Mouse (Mus musculus) midbrain, postnatal 0 days (tissue): ENCODE measurements at regions not wholly inside any gene's neighbourhood (a gene's known extent, or its start where the extent isn't known, plus 50 kb on each side); places are given as distances from the start of the nearest gene placed in this dataset.
A peak's percentile ranks its signal among the peaks of the same experiment; 100 is the strongest.

Source experiments
- ATAC-seq: fragments of 200-750 bp; cut with Nextera tagmentation; 2 replicates; pipeline ENCODE4 v1.8.0; 2017; ENCODE audit warnings: moderate number of reproducible peaks, mild to moderate bottlenecking, moderate TSS enrichment, moderate library complexity; ENCODE audit not compliant: low FRiP score
- DNase-seq: peaks from one replicate; pipeline ENCODE4 v3.0.0-alpha.2; 2015; ENCODE audit warnings: low spot score
- H3K27ac ChIP-seq: fragments of 300-500 bp; sonication (generic); 2 replicates; pipeline ENCODE4 v1.5.1; 2014; ENCODE audit warnings: low read depth, mild to moderate bottlenecking, low read length, mixed read lengths
- H3K27me3 ChIP-seq: fragments of 300-500 bp; sonication (generic); 2 replicates; pipeline ENCODE4 v1.6.1; 2014; ENCODE audit warnings: low read length, control low read depth, mixed read lengths; ENCODE audit not compliant: insufficient read depth
- H3K36me3 ChIP-seq: fragments of 300-500 bp; sonication (generic); 2 replicates; pipeline ENCODE4 v1.6.1; 2014; ENCODE audit warnings: low read length, control low read depth, mixed read lengths; ENCODE audit not compliant: insufficient read depth
- H3K4me1 ChIP-seq: fragments of 300-500 bp; sonication (generic); 2 replicates; pipeline ENCODE4 v1.6.1; 2014; ENCODE audit warnings: mild to moderate bottlenecking, control low read depth, antibody characterized with exemption, low read length, mixed read lengths; ENCODE audit not compliant: insufficient read depth
- H3K4me2 ChIP-seq: fragments of 300-500 bp; sonication (generic); 2 replicates; pipeline ENCODE4 v1.6.1; 2014; ENCODE audit warnings: low read depth, mild to moderate bottlenecking, low read length, mixed read lengths; ENCODE audit not compliant: poor library complexity, severe bottlenecking
- H3K4me3 ChIP-seq: fragments of 300-500 bp; sonication (generic); 2 replicates; pipeline ENCODE4 v1.5.1; 2014; ENCODE audit warnings: low read depth, mild to moderate bottlenecking, low read length, moderate library complexity
- H3K9ac ChIP-seq: fragments of 300-500 bp; sonication (generic); replicated peaks from 2 replicates; pipeline ENCODE4 v1.6.1; 2014; ENCODE audit warnings: mild to moderate bottlenecking, low read length, moderate library complexity, mixed read lengths; ENCODE audit not compliant: poor library complexity, severe bottlenecking
- H3K9me3 ChIP-seq: fragments of 300-500 bp; sonication (generic); 2 replicates; pipeline ENCODE4 v1.6.1; 2016; ENCODE audit warnings: low read length, control low read depth
- CTCF ChIP-seq: IDR thresholded peaks from 2 replicates; pipeline ENCODE4 v1.5.1; 2016; ENCODE audit warnings: antibody characterized with exemption, mild to moderate bottlenecking
- WGBS: fragments of 180-500 bp; shearing (Covaris S2); extraction: QIAGEN DNeasy Blood & Tissue Kit; methylation state at CpG from one replicate; pipeline ENCODE4 v1.1.7; 2014; 5-methylcytosine and 5-hydroxymethylcytosine counted together

DNA sequence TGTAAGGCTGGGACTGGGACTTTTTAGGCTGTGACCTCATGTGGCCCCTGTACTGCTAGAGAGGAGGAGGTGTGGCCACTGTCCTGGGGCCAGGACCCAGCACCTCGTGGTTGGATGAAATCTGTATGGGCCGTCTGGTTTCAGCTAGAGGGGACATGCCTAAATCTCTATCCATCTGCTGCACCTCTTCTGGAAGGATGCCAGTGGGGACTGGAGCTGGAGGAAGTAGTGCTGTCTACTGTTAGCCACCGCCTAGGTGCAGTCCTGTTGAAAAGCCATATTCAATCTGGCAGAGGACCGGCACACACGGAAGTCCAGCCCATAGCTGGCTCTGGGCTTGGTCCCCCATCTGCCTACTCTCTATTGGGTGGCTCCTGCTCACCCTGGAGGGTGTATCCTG, 56.7 kb upstream of the Col5a1 start:
- TF ChIP-seq CTCF, result no peak
- WGBS, result 79% methylated on average over 5 of the region's 5 CpGs
- DNase-seq (no peak), ATAC-seq (no peak)
- Histone ChIP-seq H3K27me3 (no peaks in the 10 kb centered on the region; the same call in 1 of the 2 replicates), H3K9ac (no peak overlapping the region), H3K4me3 (no peak overlapping the region), H3K27ac (no peak overlapping the region), H3K4me1 (no peaks in the 10 kb centered on the region), H3K4me2 (no peak overlapping the region), H3K9me3 (no peaks in the 10 kb centered on the region), H3K36me3 (no peaks in the 10 kb centered on the region)

DNA sequence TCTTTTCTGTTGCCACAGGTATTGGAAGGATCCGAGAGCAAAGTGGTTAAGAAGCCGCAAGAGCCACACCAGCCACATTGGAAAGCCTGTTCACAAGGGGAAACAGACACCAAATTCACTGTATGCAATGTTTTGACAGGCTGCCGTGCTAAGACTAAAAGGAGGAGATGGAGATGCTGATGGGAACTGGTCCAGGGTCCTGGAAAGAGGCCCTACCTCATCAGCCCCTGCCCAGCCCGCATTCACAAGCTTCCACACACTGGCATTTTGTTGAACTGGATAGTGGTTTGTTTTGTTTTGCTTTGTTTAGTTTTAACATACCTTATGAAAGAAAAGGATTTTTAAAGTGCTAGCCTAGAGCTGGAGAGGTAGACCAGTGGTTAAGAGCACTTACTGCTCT, 51.3 kb upstream of the Col5a1 start:
- Histone ChIP-seq H3K27me3 (no peaks in the 10 kb centered on the region; the same call in 1 of the 2 replicates), H3K4me2 (no peak overlapping the region), H3K9me3 (no peaks in the 10 kb centered on the region), H3K9ac (no peak overlapping the region), H3K4me1 (0 out of 2 replicates have a peak, but pooled peaks cover 2% of the 10 kb centered on the region), H3K36me3 (no peaks in the 10 kb centered on the region), H3K27ac (no peak overlapping the region; the same call in 1 of the 2 replicates), H3K4me3 (no peak overlapping the region)
- no peak for TF ChIP-seq CTCF
- no peak for ATAC-seq
- WGBS, result 90% methylated on average over 4 of the region's 4 CpGs
- no peak for DNase-seq

DNA sequence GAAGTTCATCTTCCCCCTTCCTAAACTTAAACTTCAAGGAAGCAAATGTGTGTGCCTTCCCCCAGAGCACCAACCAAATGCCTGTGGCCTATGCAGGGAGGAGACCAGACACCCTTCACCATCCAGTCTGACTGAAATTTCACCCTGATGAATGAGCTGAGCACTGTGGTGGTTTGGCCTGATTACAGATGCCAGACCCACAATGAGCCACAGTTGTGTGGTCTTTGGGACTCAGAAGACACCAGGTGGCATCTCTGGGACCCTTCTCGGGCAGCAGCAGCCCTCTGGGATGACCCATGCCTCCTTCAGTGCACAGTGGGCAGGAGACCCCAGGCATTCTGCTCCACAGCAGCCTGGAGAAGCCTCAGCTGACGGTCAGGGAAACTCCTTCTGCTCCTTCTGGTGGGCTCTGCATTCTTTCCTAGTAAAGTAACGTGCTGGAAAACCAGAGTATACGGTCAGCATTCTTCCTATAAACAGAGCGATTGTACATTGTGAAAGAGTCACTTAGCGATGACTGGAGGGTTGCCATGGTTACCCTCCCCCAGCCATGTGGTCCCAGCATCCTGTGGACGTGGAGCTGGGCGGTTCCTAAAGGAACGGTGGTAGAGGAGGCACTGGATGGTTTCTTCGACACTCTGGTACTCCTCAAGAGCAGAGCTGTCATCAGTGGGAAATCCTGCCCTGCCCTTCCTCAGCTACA, 50.3 kb upstream of the Col5a1 start:
- 10% methylated on average over 10 of the region's 10 CpGs for WGBS
- peak; percentile 79 for DNase-seq
- peak; percentile 69 for ATAC-seq
- H3K4me1 ChIP-seq, result 0 out of 2 replicates have a peak, but pooled peaks cover 2% of the 10 kb centered on the region
- no peaks in the 10 kb centered on the region for H3K36me3 ChIP-seq
- no peak overlapping the region for H3K4me2 ChIP-seq
- H3K4me3 ChIP-seq, result no peak overlapping the region
- no peak overlapping the region for H3K9ac ChIP-seq
- no peaks in the 10 kb centered on the region for H3K9me3 ChIP-seq
- H3K27ac ChIP-seq, result peak overlapping the region; percentile 44
- H3K27me3 ChIP-seq, result no peaks in the 10 kb centered on the region; the same call in 1 of the 2 replicates
- no peak for TF ChIP-seq CTCF
